8 mouse cellular contexts compared by ENCODE assay signal in the genomic region with DNA sequence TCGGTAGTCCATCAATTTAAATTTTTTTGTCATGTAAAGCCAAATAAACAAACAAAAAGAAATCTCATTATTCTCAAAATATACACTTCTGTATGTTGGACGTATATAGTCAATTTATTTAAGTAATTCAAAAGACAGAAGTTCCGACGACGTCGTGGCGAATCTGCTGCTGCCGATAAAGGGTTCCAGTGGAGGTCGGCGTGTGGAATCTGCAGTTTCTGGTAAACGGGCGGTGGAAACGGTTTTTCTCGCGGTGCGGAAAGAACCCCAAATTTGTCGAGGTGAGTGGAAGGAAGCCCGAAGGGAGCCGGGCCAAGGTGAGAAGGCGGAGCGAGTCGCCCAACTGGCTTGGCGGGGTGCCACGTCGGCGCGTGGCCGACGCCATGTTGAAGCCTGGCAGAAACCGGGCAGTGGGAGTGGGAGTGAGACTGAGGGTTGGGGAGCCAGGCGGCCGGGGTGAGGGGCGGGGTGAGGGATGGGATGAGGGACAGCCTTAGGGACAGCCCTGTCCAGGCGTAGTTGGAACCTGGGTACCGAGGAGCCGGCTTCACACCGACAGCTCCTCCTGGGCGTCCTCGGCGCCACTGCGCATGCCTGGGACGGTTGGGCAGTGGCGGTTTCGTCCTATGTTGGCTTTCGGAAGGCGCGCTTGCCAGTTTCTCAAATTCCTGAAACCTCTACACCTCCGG. TPM values are rescaled to one million over a fixed set of nuclear protein-coding genes. Genes with fewer than 3 reads are reported as not detected.
DNase-seq lines count a peak whose midpoint lies in the region; ATAC-seq and TF ChIP-seq lines count a peak whose summit lies in the region.

A gene (plus strand): TSS at position 169 of the 689 bp plus-strand sequence.

- H3K36me3 ChIP-seq in embryonic facial prominence, embryonic 15.5 days, result peaks cover 3% of the 10 kb centered on the region; the same call in 1 of the 2 replicates
- H3K36me3 ChIP-seq in limb, embryonic 15.5 days, result no peaks in the 10 kb centered on the region

- WGBS in bone marrow, adult 2 months, result under 1% methylated on average over 48 of the region's 48 CpGs
- WGBS in embryonic facial prominence, embryonic 15.5 days, result under 1% methylated on average over 48 of the region's 48 CpGs
- WGBS in limb, embryonic 15.5 days, result under 1% methylated on average over 47 of the region's 48 CpGs

- peak within 1 kb of the TSS; percentile 98 for H3K27ac ChIP-seq in bone marrow, adult 2 months (ENCODE audit: control insufficient read depth, insufficient read depth, low read depth, low read length, poor library complexity)
- peak within 1 kb of the TSS; percentile 99 for H3K27ac ChIP-seq in embryonic facial prominence, embryonic 15.5 days (replicated peaks)
- peak within 1 kb of the TSS; percentile 100 for H3K27ac ChIP-seq in limb, embryonic 15.5 days

- H3K4me1 ChIP-seq in bone marrow, adult 2 months (ENCODE audit: control insufficient read depth, insufficient read depth, low read length), result no peaks in the 10 kb centered on the region; the same call in 1 of the 2 replicates
- peaks cover 16% of the 10 kb centered on the region for H3K4me1 ChIP-seq in embryonic facial prominence, embryonic 15.5 days
- H3K4me1 ChIP-seq in limb, embryonic 15.5 days, result peaks cover 23% of the 10 kb centered on the region

- no peaks in the 10 kb centered on the region for H3K9me3 ChIP-seq in embryonic facial prominence, embryonic 15.5 days (replicated peaks)
- H3K9me3 ChIP-seq in limb, embryonic 15.5 days, result no peaks in the 10 kb centered on the region

- H3K4me3 ChIP-seq in bone marrow, adult 2 months (replicated peaks; ENCODE audit: control insufficient read depth, low read depth, low read length), result peak within 1 kb of the TSS; percentile 90
- H3K4me3 ChIP-seq in embryonic facial prominence, embryonic 15.5 days (replicated peaks), result peak within 1 kb of the TSS; percentile 63
- peak within 1 kb of the TSS; percentile 60 for H3K4me3 ChIP-seq in limb, embryonic 15.5 days

- H3K27me3 ChIP-seq in embryonic facial prominence, embryonic 15.5 days, result no peaks in the 10 kb centered on the region
- no peaks in the 10 kb centered on the region for H3K27me3 ChIP-seq in limb, embryonic 15.5 days

- peak; percentile 85 for TF ChIP-seq POLR2A in bone marrow, adult 2 months (IDR thresholded peaks at IDR 0.05; ENCODE audit: borderline replicate concordance, control insufficient read depth, low read depth, low read length)

- TF ChIP-seq CTCF in bone marrow, adult 2 months (IDR thresholded peaks at IDR 0.05; ENCODE audit: control insufficient read depth, insufficient read depth, low read length), result 0 out of 2 replicates have a peak, but pooled peaks have one; percentile 2

- peak within 1 kb of the TSS; percentile 62 for H3K4me2 ChIP-seq in embryonic facial prominence, embryonic 15.5 days (replicated peaks)
- peak within 1 kb of the TSS; percentile 67 for H3K4me2 ChIP-seq in limb, embryonic 15.5 days

- peak within 1 kb of the TSS; percentile 74 for H3K9ac ChIP-seq in embryonic facial prominence, embryonic 15.5 days
- peak within 1 kb of the TSS; percentile 67 for H3K9ac ChIP-seq in limb, embryonic 15.5 days

- peak; percentile 99 for DNase-seq in 416B (ENCODE audit: low read depth)
- peak; percentile 92 for DNase-seq in heart, adult 8-10 months (ENCODE audit: low spot score)
- peak; percentile 93 for DNase-seq in kidney, adult 9 months
- DNase-seq in monocyte, adult 2 months (ENCODE audit: low read depth in 1 of 2, low spot score in 2 of 2), result peak; percentile 55 to 85
- peak; percentile 88 to 91 for DNase-seq in spleen, postnatal 36 days (ENCODE audit: low spot score in 2 of 2)

- ATAC-seq in embryonic facial prominence, embryonic 15.5 days (ENCODE audit: insufficient number of reproducible peaks, low FRiP score, low TSS enrichment, low read depth), result peak; percentile 90
- peak; percentile 86 for ATAC-seq in limb, embryonic 15.5 days (ENCODE audit: insufficient number of reproducible peaks, low FRiP score, low TSS enrichment, low read depth)

RNA-seq across cellular contexts. Expression of the gene that starts here (rescaled TPM):
- polyA plus RNA-seq in bone marrow, adult 2 months (2011; ENCODE audit: insufficient read depth, insufficient read length, low replicate concordance, missing spikeins), result 12.7 and 24.2 TPM in 2 replicates
- polyA plus RNA-seq in embryonic facial prominence, embryonic 15.5 days (2015; fragmentation: Nextera tagmentation; extraction: Ambion mirVana), result 26.3 and 26.5 TPM in 2 replicates
- 10 to 100 TPM; 12.9 to 19.0 (median 14.6) TPM for total RNA-seq in heart, adult 8-10 months (2022)
- 23.6 and 25.1 TPM in 2 replicates for polyA plus RNA-seq in limb, embryonic 15.5 days (2015; fragmentation: Nextera tagmentation; extraction: Ambion mirVana)

Comparison
In these comparisons a context has a peak if more than half of its experiments do, and no peak if none do; other contexts are left out.
1. Peak in every context shown above with its lines: DNase-seq, ATAC-seq, H3K4me3 ChIP-seq and H3K27ac ChIP-seq.